Mouse (Mus musculus) retina, embryonic 14.5 days (tissue): ENCODE measurements around the gene Sntb2.
A peak's percentile ranks its signal among the peaks of the same experiment; 100 is the strongest.

Experiments used
- DNase-seq: peaks from one replicate; pipeline ENCODE4 v3.0.0-alpha.2; 2015; ENCODE audit warnings: low spot score

Gene Sntb2

DNA sequence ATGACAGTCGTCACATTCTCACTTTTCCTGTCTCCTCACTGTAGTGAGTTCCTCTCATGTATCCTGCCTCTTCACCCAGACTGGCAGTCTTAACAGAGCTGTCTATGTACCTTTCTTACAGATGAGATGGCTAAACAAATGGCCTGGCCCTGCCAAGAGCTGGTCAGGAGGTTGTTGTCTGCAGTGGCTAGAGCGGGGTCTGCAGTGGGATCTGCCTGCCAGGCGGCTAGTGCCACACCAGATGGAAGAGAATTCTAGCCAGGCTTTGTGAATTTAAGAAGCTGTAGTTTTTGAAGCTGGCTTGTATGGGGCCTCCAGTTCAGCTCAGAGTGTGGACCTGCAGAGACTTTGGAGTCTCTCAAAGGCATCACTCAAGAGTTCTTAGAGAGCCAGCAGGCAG lies 100.1 kb downstream of the Sntb2 start:
- DNase-seq = no peak

DNA sequence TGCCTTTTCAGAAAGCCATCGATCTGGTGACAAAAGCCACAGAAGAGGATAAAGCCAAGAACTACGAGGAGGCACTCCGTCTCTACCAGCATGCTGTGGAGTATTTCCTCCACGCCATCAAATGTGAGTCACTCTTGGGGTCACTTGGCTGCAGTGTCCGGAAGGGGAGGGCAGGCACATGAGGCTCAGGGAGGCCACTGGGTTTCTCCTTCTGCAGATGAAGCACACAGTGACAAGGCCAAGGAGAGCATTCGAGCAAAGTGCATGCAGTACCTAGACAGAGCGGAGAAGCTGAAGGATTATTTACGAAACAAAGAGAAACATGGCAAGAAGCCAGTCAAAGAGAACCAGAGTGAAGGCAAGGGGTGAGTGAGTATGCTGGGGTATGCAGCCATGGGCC lies 101.1 kb downstream of the Sntb2 start:
- DNase-seq = no peak

DNA sequence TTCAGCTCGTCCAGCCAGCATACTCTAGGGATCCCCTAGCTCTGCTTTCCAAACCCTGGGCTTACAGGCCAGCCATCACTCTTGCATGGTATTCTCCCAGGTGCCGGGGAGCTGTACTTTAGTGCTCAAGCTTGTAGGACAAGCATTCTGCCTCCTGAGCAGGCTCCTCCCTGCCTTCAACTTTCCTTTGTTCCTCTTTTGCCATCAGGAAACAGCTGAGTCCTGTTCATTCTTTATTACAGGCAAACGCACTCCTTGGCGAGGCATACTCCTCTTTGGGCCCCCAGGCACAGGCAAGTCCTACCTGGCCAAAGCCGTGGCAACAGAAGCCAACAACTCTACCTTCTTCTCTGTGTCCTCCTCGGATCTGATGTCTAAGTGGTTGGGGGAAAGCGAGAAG lies 105.1 kb downstream of the Sntb2 start:
- no peak for DNase-seq

DNA sequence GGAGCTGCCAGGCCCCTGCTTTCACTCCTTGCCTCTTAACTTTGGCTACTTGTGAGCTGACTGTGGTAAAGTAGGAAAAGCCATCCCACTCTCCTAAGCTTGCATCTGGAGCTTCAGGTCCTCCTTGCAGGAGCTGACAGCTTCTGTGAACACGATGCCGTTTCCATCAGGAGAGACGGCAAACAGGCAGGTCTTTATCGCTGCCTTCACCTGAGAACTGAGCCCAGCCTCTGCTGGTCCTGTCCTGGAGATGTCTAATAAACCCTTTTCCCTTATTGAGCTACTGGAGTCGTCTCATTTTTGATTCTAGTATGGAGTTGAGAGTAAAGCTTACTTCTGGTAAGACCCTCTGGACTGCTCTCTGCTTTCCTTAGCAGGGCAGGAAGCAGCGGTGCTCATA lies 109.9 kb downstream of the Sntb2 start:
- no peak for DNase-seq

DNA sequence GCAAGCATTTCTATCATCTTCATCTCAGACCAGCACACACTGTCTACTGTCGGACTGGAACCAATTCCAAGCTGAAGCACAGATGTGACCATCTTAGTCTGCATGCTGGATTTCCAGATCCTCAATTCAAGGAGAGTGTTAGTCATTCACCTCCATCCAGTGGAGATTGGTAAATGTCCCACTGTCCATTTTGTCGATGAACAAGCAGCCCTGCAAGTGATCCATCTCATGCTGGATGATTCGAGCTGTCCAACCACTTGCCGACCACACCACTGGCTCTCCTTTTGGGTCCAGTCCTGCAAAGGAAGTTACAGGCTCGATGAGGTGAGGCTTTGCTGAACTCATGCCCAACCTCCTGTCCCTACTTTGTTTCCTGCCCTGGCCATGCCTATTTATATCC lies 111.4 kb downstream of the Sntb2 start:
- DNase-seq = no peak

DNA sequence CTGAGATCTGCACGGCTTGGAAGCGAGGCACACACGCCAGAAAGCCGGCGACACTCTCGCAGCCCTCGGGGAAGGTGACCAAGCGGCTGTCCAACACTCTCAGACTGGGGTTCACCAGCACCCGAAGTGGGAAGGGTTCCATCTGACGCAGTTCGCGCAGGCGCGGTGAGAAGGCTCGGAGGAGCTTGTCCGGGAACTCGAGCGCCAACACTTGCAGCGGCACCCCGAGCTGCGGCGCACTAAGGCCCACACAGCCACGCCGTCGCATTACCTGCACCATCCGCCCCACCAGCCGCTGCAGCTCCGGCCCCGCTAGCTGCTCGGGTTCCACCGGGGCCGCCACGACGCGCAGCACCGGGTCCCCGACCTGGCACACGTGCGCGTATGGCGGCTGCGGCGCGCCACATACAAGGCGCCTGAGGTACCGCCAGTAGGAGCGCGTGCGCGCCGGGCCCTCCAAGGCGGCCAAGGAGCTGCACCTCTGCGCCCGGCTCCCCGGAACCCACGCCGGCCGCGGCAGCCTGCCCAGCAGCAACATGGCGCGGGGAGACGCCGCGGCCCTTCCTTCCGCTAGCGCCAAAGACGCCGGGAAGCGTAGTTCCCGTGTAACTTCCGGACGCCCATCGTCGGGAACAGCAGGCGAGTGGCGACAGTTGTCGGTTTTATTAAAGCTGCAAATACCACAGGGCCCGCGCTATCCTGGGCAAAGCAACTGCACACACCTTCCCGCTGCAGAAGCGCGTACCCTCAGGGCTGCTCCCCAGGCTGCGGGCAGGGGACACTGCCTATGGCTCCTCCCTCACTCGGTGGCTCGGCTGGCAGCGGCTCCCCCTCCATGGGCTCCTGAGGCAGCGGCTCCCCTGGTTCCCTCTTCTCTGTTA lies 112.8 kb downstream of the Sntb2 start, which contains the start of gene Pdf:
Gene Pdf, minus strand, starts transcription at position 554 of the 881 bp plus-strand sequence.
- peak; percentile 76 for DNase-seq

DNA sequence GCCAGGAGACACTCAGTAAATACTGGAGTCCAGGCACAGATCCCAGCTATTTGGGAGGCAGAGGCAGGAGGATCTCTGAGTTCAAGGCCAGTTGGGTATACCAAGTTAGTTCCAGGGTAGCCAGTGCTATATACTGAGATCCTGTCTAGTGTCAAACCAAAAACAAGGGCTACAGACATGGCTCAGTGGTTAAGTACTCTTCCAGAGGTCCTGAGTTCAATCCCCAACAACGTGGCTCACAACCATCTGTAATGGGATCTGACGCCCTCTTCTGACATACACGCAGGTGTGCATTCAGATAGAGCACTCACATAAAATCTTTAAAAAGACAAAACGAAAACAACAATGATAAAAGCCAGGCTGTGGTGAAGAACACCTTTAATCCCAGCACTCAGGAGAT lies 113.9 kb downstream of the Sntb2 start:
- DNase-seq = no peak

DNA sequence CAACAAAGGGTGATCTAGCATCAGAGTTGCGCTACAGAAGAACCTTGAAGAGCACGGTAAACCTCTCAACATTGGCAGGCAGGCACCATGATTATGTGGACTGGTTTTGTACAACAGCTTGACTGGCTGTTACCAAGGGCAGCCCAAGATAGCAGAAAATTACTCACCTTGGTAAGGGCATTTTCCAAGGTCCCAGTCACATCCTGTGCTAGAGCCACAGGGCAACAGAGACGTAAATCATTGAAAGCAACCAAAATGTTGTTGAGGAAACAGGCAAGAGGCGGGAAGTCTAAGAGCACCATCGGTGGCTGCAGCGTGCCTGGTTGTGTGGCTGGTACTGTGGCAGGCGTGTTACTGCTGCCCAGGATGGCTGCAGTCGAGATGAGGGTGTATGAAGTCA lies 116.5 kb downstream of the Sntb2 start:
- no peak for DNase-seq

DNA sequence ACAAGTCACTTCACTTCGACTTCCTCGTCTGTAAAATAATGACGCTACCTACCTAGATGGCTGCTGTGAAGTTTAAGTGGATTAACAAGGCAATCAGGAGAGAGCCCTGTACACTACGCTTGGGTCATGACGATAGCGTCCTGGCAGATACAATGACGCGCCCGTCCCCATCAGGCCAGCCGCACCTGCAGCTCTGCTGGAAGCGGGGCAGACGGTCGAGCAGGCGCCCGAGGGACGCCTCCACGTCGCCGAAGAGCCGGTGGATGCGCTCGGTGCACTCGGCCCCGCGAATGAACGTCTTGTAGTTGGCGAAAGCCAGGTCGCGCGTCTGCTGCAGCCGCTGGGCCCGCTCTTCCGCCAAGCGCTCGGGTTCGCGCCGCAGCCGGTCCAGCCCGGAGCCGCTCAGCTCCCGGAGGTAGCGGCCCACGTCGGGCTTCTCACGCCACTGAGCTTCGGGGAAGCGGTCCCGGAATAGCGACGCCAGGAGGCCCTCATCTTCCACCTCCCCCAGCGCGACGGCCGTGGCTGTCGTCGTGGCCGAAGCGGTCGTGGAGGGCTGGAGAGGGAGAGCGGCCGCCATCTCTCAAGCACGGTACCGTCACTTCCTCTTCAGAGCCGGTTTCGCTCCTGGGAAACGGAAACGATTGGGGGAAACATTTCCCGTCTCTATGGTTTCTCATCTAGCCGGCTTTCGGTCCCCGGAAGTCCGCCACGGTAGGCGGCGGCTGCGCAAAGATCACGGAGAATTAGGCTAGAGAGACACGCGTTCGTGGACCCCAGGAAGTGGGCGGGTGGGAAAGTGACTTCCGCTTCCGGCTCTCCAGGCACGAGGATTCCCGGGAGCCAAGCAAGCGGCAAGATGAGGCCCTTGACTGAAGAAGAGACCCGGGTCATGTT lies 120.8 kb downstream of the Sntb2 start, which contains the start of the genes Cog8 and Nip7:
Gene Cog8, minus strand, starts transcription at position 614 of the 897 bp plus-strand sequence.
Gene Nip7, plus strand, starts transcription at position 802 of the 897 bp plus-strand sequence.
- DNase-seq = peak; percentile 99

DNA sequence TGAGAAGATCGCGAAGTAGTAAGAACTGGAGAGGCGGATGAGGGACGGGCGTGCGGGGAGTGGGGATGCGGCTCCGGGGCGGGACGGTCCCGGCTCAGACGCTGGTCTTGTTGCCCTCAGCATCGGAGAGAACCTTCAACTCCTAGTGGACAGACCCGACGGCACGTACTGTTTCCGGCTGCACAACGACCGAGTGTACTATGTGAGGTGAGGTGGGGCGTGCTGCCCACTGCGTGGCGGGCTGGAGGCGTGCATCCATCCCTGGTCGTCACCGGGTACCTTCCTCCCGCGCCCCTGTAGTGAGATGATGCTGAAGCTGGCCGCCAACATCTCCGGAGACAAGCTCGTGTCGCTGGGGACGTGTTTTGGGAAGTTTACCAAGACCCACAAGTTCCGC lies 121.4 kb downstream of the Sntb2 start:
- DNase-seq = no peak

DNA sequence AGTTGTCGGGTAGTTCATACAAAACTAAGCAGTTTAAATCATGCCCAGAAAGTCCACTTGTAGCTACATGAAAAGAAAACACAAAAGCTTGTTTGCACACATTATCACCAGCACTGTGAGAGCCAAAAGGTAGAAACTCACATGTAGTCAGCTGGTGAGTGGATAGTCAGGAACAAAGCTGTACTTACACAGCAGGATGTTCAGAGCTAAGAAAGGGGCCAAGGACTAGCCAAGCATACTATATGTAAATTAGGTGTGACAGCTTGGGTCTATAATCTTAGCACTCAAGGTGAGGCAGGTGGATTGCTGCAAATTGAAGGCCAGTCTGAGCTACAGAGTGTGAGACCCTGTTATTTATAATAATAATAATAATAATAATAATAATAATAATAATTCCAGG lies 127.1 kb downstream of the Sntb2 start:
- no peak for DNase-seq

DNA sequence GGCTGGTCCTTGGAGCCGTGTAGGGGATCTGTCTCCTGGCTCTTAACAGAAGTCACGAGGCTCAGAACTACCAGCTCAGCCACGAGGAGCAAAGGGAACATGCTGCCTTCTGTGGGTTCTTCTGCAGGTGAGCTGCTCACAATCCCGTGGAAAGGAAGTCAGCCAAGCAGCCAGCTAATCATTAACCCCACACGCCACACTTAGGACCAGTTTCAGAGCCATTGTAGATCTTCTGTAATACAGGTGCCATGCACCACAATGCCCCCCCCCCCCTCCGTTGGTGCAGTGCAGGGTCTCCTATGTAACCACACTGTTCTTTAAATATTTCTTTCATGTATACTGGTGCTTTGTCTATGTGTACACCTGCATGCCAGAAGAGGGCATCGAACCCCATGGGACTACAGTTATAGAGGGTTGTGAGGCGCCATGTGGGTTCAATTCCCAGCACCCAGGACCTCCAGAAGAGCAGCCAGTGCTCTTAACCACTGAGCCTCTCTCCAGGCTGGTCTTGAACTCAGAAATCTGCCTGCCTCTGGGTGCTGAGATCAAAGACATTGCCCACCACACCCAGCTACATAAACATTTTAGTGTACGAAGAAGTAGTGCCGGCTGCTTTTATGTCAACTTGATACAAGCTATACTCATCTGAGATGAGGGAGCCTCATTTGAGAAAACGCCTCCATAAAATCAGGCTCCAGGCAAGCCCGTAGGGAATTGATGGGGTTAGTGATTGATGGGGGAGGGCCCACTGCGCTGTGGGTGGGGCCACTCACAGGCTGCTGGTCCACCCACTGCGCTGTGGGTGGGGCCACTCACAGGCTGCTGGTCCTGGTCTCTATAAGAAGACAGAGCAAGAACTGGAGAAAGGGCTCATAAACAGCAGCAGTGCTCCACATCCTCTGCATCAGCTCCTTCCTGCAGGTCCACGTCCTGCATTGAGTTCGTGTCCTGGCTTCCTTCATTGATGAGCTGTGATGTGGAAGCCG lies 130.3 kb downstream of the Sntb2 start, which contains the start of gene Tmed6:
Gene Tmed6, minus strand, starts transcription at position 134 of the 986 bp plus-strand sequence.
- peak; percentile 23 for DNase-seq
